Mouse (Mus musculus): Measurements from ENCODE around the gene Tbx22. TPM values are rescaled to one million over a fixed set of nuclear protein-coding genes. Genes with fewer than 3 reads are reported as not detected.

Tbx22 gene
- 0.33 and 0.44 TPM in 2 replicates for polyA plus RNA-seq (2016; fragmentation: Nextera tagmentation; extraction: Ambion mirVana)

- 67% methylated on average over 2 of the region's 2 CpGs for WGBS
- H3K36me3 ChIP-seq = no peaks in the 10 kb centered on the region
- H3K4me2 ChIP-seq (replicated peaks) = no peak within 1 kb of the TSS
- H3K4me3 ChIP-seq = no peak within 1 kb of the TSS
- H3K27me3 ChIP-seq = no peaks in the 10 kb centered on the region
- H3K27ac ChIP-seq = no peak within 1 kb of the TSS
- no peak for ATAC-seq (ENCODE audit: low FRiP score)
- no peaks in the 10 kb centered on the region for H3K4me1 ChIP-seq
- no peaks in the 10 kb centered on the region for H3K9me3 ChIP-seq (replicated peaks)
- no peak within 1 kb of the TSS for H3K9ac ChIP-seq
These were observed at the start of gene Tbx22 for GRCm38 (mm10) chrX:107667664-107668063. Gene Tbx22, plus strand, starts transcription at chrX:107667964.

GRCm38 (mm10) chrX:107668677-107669076 lies 913 bp downstream of the Tbx22 start:
- no peak overlapping the region for H3K4me3 ChIP-seq
- no peaks in the 10 kb centered on the region for H3K27me3 ChIP-seq
- ATAC-seq (ENCODE audit: low FRiP score) = no peak
- H3K4me2 ChIP-seq (replicated peaks) = no peak overlapping the region
- WGBS = 30% methylated on average over 1 of the region's 1 CpGs
- H3K9me3 ChIP-seq (replicated peaks) = no peaks in the 10 kb centered on the region
- H3K36me3 ChIP-seq = no peaks in the 10 kb centered on the region
- no peak overlapping the region for H3K27ac ChIP-seq
- H3K4me1 ChIP-seq = no peaks in the 10 kb centered on the region
- H3K9ac ChIP-seq = no peak overlapping the region

- Histone ChIP-seq H3K4me3 (peak overlapping the region; percentile 20; the same call in 1 of the 2 replicates), H3K9ac (no peak overlapping the region), H3K4me1 (no peaks in the 10 kb centered on the region), H3K27me3 (peaks cover 39% of the 10 kb centered on the region), H3K9me3 (replicated peaks) (no peaks in the 10 kb centered on the region), H3K4me2 (replicated peaks) (peak overlapping the region; percentile 48), H3K36me3 (no peaks in the 10 kb centered on the region), H3K27ac (no peak overlapping the region)
- no peak for ATAC-seq (ENCODE audit: low FRiP score)
- WGBS = 18% methylated on average over 10 of the region's 10 CpGs
These were observed 11.4 kb downstream of the Tbx22 start for GRCm38 (mm10) chrX:107679203-107679602.

- WGBS = 90% methylated on average over 1 of the region's 1 CpGs
- H3K4me3 ChIP-seq = no peak overlapping the region
These were observed 40.8 kb downstream of the Tbx22 start for GRCm38 (mm10) chrX:107708584-107708983.

GRCm38 (mm10) chrX:107723541-107723940 lies 55.8 kb downstream of the Tbx22 start:
- Histone ChIP-seq H3K4me3 (no peak overlapping the region), H3K9ac (no peak overlapping the region), H3K36me3 (no peaks in the 10 kb centered on the region), H3K4me1 (no peaks in the 10 kb centered on the region), H3K9me3 (replicated peaks) (no peaks in the 10 kb centered on the region), H3K27ac (no peak overlapping the region), H3K27me3 (no peaks in the 10 kb centered on the region), H3K4me2 (replicated peaks) (no peak overlapping the region)
- WGBS = 36% methylated on average over 1 of the region's 1 CpGs
- ATAC-seq (ENCODE audit: low FRiP score) = no peak

More at GRCm38 (mm10) chrX:107708584-107708983, 40.8 kb downstream of the Tbx22 start:
- no peaks in the 10 kb centered on the region for H3K4me1 ChIP-seq
- no peaks in the 10 kb centered on the region for H3K36me3 ChIP-seq
- H3K27me3 ChIP-seq = no peaks in the 10 kb centered on the region
- H3K27ac ChIP-seq = no peak overlapping the region
- no peak overlapping the region for H3K4me2 ChIP-seq (replicated peaks)
- H3K9me3 ChIP-seq (replicated peaks) = no peaks in the 10 kb centered on the region
- H3K9ac ChIP-seq = no peak overlapping the region
- ATAC-seq (ENCODE audit: low FRiP score) = no peak

Other genes starting within 250 kb of the Tbx22 start
- not detected in 2 replicates for gene Tent5d, start 124.6 kb downstream of the Tbx22 start, polyA plus RNA-seq (2016; fragmentation: Nextera tagmentation; extraction: Ambion mirVana)
- gene 2610002M06Rik, start 148.4 kb downstream of the Tbx22 start, polyA plus RNA-seq (2016; fragmentation: Nextera tagmentation; extraction: Ambion mirVana) = 11.0 and 12.1 TPM in 2 replicates

Measured in hindbrain, embryonic 12.5 days (tissue).